Mouse (Mus musculus) E14TG2a.4 (cell line): ENCODE measurements at regions not wholly inside any gene's neighbourhood (a gene's known extent, or its start where the extent isn't known, plus 50 kb on each side); places are given as distances from the start of the nearest gene placed in this dataset.

Experiments used
- CTCF ChIP-seq: conservative IDR thresholded peaks from 2 replicates; pipeline ENCODE4 v1.5.1; 2014; ENCODE audit warnings: low read length
- NANOG ChIP-seq: IDR thresholded peaks from 2 replicates; pipeline ENCODE4 v1.6.1; 2014; ENCODE audit warnings: borderline replicate concordance, low read length, mixed read lengths
- POU5F1 ChIP-seq: IDR thresholded peaks from 2 replicates; pipeline ENCODE4 v1.6.1; 2014; ENCODE audit warnings: low read length, borderline replicate concordance

DNA sequence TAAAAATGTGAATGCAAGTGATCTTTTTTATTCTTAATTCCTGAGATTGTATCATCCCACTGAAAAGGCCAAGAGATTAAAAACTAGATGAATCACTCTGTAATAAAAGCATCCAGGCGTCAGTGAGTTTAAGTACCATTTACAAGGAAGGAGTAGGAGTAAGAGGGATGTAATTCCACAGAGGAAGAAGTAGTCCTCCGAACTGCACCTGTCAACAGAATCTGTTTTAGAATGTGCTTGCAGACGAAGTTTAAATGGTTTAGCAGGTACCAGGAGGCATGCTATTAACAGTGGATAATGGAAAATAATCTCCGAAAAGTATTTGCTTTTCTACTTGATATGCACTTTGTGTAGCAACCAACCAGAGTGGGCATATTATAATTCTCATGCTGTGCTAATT lies 423.3 kb downstream of the Fam198b start:
- TF ChIP-seq CTCF (no peak), NANOG (no peak), POU5F1 (no peak)
